Mouse (Mus musculus): ENCODE data around the gene Bcl2l11.
"Not testable (repeated sequence)": the region's sequence is repeated elsewhere in the genome, so short reads cannot be mapped to it uniquely, and the experiment has no call there.

Gene Bcl2l11

GRCm38 (mm10) chr2:128125635-128126470 lies at the start of gene Bcl2l11:
Gene Bcl2l11, plus strand, starts transcription at chr2:128126038.
- peak; percentile 94 to 96 for DNase-seq

- peak; percentile 41 to 45 for DNase-seq
These were observed 48.9 kb upstream of the Bcl2l11 start for GRCm38 (mm10) chr2:128076936-128077335.

GRCm38 (mm10) chr2:128078859-128079258 lies 47.0 kb upstream of the Bcl2l11 start:
- DNase-seq, result peak in 1 of 2 experiments; percentile 30

- DNase-seq, result no peak
These were observed 46.5 kb upstream of the Bcl2l11 start for GRCm38 (mm10) chr2:128079316-128079715.

GRCm38 (mm10) chr2:128083844-128084243 lies 42.0 kb upstream of the Bcl2l11 start:
- no peak for DNase-seq

- no peak for DNase-seq
These were observed 41.2 kb upstream of the Bcl2l11 start for GRCm38 (mm10) chr2:128084607-128085006.

- no peak for DNase-seq
These were observed 40.4 kb upstream of the Bcl2l11 start for GRCm38 (mm10) chr2:128085481-128085880.

GRCm38 (mm10) chr2:128086301-128086886 lies 39.4 kb upstream of the Bcl2l11 start:
- DNase-seq, result no peak

- DNase-seq, result no peak
These were observed 38.8 kb upstream of the Bcl2l11 start for GRCm38 (mm10) chr2:128086996-128087526.

- no peak for DNase-seq
These were observed 37.9 kb upstream of the Bcl2l11 start for GRCm38 (mm10) chr2:128087798-128088545.

- DNase-seq, result no peak
These were observed 35.5 kb upstream of the Bcl2l11 start for GRCm38 (mm10) chr2:128090283-128090885.

- no peak for DNase-seq
These were observed 34.1 kb upstream of the Bcl2l11 start for GRCm38 (mm10) chr2:128091431-128092369.

GRCm38 (mm10) chr2:128092451-128092850 lies 33.4 kb upstream of the Bcl2l11 start:
- DNase-seq, result no peak

- DNase-seq, result no peak
These were observed 31.6 kb upstream of the Bcl2l11 start for GRCm38 (mm10) chr2:128094196-128094595.

GRCm38 (mm10) chr2:128094602-128095001 lies 31.2 kb upstream of the Bcl2l11 start:
- DNase-seq, result no peak

GRCm38 (mm10) chr2:128095270-128095669 lies 30.6 kb upstream of the Bcl2l11 start:
- no peak for DNase-seq

- DNase-seq, result no peak
These were observed 29.8 kb upstream of the Bcl2l11 start for GRCm38 (mm10) chr2:128096070-128096469.

- DNase-seq, result not testable (repeated sequence)
These were observed 27.7 kb upstream of the Bcl2l11 start for GRCm38 (mm10) chr2:128098118-128098517.

- DNase-seq, result peak; percentile 54 to 59
These were observed 23.8 kb upstream of the Bcl2l11 start for GRCm38 (mm10) chr2:128102086-128102485.

GRCm38 (mm10) chr2:128104815-128105214 lies 21.0 kb upstream of the Bcl2l11 start:
- no peak for DNase-seq

GRCm38 (mm10) chr2:128105651-128106050 lies 20.2 kb upstream of the Bcl2l11 start:
- DNase-seq, result no peak

GRCm38 (mm10) chr2:128111537-128111936 lies 14.3 kb upstream of the Bcl2l11 start:
- no peak for DNase-seq
